Mouse (Mus musculus) stomach, postnatal 0 days (tissue): ENCODE data around the gene Trp53. TPM values are rescaled to one million over a fixed set of nuclear protein-coding genes. Genes with fewer than 3 reads are reported as not detected.

Experiments
- ATAC-seq: fragments of 200-750 bp; cut with Nextera tagmentation; 2 replicates; pipeline ENCODE4 v1.8.0; 2017; ENCODE audit not compliant: low FRiP score, low TSS enrichment
- DNase-seq: peaks from one replicate; pipeline ENCODE4 v3.0.0-alpha.2; 2016; ENCODE audit warnings: low spot score
- H3K27ac ChIP-seq: fragments of 300-500 bp; sonication (generic); replicated peaks from 2 replicates; pipeline ENCODE4 v1.5.1; 2014; ENCODE audit warnings: mild to moderate bottlenecking, control low read depth
- H3K27me3 ChIP-seq: fragments of 300-500 bp; sonication (generic); 2 replicates; pipeline ENCODE4 v1.6.1; 2014; ENCODE audit warnings: low read length; ENCODE audit not compliant: control insufficient read depth, insufficient read depth
- H3K36me3 ChIP-seq: fragments of 300-500 bp; sonication (generic); 2 replicates; pipeline ENCODE4 v1.6.1; 2014; ENCODE audit warnings: low read length, mixed read lengths; ENCODE audit not compliant: control insufficient read depth, insufficient read depth
- H3K4me1 ChIP-seq: fragments of 300-500 bp; sonication (generic); replicated peaks from 2 replicates; pipeline ENCODE4 v1.6.1; 2014; ENCODE audit warnings: antibody characterized with exemption; ENCODE audit not compliant: control insufficient read depth, insufficient read depth
- H3K4me2 ChIP-seq: fragments of 300-500 bp; sonication (generic); replicated peaks from 2 replicates; pipeline ENCODE4 v1.6.1; 2014; ENCODE audit warnings: low read depth, mild to moderate bottlenecking, control low read depth, moderate library complexity
- H3K4me3 ChIP-seq: fragments of 300-500 bp; sonication (generic); 2 replicates; pipeline ENCODE4 v1.5.1; 2014; ENCODE audit warnings: low read depth, low read length, control low read depth
- H3K9ac ChIP-seq: fragments of 300-500 bp; sonication (generic); 2 replicates; pipeline ENCODE4 v1.6.1; 2014; ENCODE audit warnings: mild to moderate bottlenecking, low read length, control low read depth, mixed read lengths
- H3K9me3 ChIP-seq: fragments of 300-500 bp; sonication (generic); 2 replicates; pipeline ENCODE4 v1.6.1; 2016; ENCODE audit warnings: low read length; ENCODE audit not compliant: control insufficient read depth
- CTCF ChIP-seq: IDR thresholded peaks from 2 replicates; pipeline ENCODE4 v1.5.1; 2016; ENCODE audit warnings: antibody characterized with exemption, low read depth, mild to moderate bottlenecking, moderate library complexity
- EP300 ChIP-seq: optimal IDR thresholded peaks from 2 replicates; pipeline ENCODE3; 2016; ENCODE audit warnings: antibody characterized with exemption
- WGBS: fragments of 180-500 bp; shearing (Covaris S2); extraction: QIAGEN DNeasy Blood & Tissue Kit; methylation state at CpG from one replicate; pipeline ENCODE4 v1.1.7; 2014; 5-methylcytosine and 5-hydroxymethylcytosine counted together
- polyA plus RNA-seq: library from polyadenylated mRNA; unstranded; fragments of >200 nt; fragmentation: Nextera tagmentation; extraction: Ambion mirVana; gene quantifications from 2 replicates; pipeline ENCODE4 v1.2.1, GENCODE M21; 2015

The Trp53 gene
- polyA plus RNA-seq, 1 experiment from 2014 or later = 45.0 TPM

DNA sequence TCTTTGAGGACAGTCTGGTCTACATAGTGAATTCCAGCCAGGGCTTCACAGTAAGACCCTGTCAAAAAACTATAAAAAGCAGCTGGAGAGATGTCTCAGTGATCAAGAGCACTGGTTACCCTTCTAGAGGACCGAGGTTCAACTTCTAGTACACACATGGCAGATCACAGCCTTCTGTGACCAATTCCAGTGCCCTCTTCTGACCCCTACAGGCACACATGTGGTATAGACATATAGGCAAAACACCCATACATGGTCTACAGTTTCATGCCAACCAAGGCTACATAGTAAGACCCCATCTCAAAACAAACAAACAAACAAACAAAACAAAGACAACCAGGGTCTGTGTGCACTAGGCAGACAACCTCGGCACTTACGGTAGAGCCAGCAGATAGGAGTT, 4.9 kb upstream of the Trp53 start:
- DNase-seq = no peak
- Histone ChIP-seq H3K36me3 (peaks cover 4% of the 10 kb centered on the region; the same call in 1 of the 2 replicates), H3K27me3 (no peaks in the 10 kb centered on the region), H3K4me1 (0 out of 2 replicates have a peak, but pooled peaks cover 8% of the 10 kb centered on the region), H3K4me3 (no peak overlapping the region), H3K9ac (no peak overlapping the region), H3K9me3 (no peaks in the 10 kb centered on the region), H3K27ac (no peak overlapping the region), H3K4me2 (no peak overlapping the region)
- TF ChIP-seq CTCF = peak; percentile 76
- TF ChIP-seq EP300 = no peak
- ATAC-seq = no peak
- WGBS = 60% methylated on average over 3 of the region's 3 CpGs

DNA sequence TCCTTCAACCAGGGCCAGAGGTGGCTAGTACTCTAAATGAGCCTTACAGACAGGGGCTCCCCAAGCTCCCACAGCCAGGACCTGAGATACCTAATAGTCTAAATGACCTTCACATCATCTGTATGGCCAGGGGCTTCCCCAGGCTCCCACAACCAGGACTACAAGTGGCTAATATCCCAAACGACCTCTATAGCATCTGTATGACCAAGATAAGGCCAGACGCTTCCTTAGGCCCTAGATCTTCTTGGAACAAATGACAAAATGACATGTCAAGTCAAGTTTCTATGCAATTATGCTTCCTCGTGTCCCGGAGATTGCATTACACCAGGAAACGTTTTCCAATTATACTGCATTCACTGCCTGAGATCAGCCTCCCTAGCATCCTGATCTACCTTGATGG, 3.9 kb upstream of the Trp53 start:
- no peak overlapping the region for H3K27ac ChIP-seq
- 53% methylated on average over 5 of the region's 5 CpGs for WGBS
- no peak for ATAC-seq
- 0 out of 2 replicates have a peak, but pooled peaks cover 8% of the 10 kb centered on the region for H3K4me1 ChIP-seq
- H3K9ac ChIP-seq = no peak overlapping the region
- H3K27me3 ChIP-seq = no peaks in the 10 kb centered on the region
- 0 out of 2 replicates have a peak, but pooled peaks cover 4% of the 10 kb centered on the region for H3K36me3 ChIP-seq
- no peak overlapping the region for H3K4me2 ChIP-seq
- no peak overlapping the region for H3K4me3 ChIP-seq
- H3K9me3 ChIP-seq = no peaks in the 10 kb centered on the region
- no peak for DNase-seq
- TF ChIP-seq EP300 = no peak
- TF ChIP-seq CTCF = no peak

DNA sequence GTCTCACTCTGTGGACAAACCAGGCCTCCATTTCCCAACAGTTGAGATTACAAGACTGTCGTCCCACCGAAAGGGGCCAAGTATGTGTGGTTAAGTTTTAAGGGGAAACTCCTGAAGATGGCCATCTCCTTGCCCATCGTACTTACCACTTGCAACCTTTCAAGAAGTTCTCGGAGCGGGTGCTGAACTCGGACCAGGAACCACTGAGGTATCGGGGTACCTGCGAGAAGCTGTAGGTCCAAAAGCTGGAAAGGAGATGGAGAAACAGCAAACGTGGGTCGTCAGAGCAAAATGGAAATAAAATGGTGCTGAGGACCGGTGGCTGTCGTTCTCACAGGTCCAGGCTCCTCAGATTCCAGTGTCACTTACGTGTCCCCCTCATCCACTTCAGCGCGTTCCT, 1.9 kb upstream of the Trp53 start:
- no peak for TF ChIP-seq EP300
- no peak for TF ChIP-seq CTCF
- Histone ChIP-seq H3K4me1 (0 out of 2 replicates have a peak, but pooled peaks cover 8% of the 10 kb centered on the region), H3K9ac (peak overlapping the region; percentile 74), H3K9me3 (no peaks in the 10 kb centered on the region), H3K36me3 (no peaks in the 10 kb centered on the region), H3K27me3 (no peaks in the 10 kb centered on the region), H3K4me2 (peak overlapping the region; percentile 93), H3K27ac (no peak overlapping the region; the same call in 1 of the 2 replicates), H3K4me3 (peak overlapping the region; percentile 48)
- ATAC-seq (no peak), DNase-seq (no peak)
- 11% methylated on average over 15 of the region's 15 CpGs for WGBS

DNA sequence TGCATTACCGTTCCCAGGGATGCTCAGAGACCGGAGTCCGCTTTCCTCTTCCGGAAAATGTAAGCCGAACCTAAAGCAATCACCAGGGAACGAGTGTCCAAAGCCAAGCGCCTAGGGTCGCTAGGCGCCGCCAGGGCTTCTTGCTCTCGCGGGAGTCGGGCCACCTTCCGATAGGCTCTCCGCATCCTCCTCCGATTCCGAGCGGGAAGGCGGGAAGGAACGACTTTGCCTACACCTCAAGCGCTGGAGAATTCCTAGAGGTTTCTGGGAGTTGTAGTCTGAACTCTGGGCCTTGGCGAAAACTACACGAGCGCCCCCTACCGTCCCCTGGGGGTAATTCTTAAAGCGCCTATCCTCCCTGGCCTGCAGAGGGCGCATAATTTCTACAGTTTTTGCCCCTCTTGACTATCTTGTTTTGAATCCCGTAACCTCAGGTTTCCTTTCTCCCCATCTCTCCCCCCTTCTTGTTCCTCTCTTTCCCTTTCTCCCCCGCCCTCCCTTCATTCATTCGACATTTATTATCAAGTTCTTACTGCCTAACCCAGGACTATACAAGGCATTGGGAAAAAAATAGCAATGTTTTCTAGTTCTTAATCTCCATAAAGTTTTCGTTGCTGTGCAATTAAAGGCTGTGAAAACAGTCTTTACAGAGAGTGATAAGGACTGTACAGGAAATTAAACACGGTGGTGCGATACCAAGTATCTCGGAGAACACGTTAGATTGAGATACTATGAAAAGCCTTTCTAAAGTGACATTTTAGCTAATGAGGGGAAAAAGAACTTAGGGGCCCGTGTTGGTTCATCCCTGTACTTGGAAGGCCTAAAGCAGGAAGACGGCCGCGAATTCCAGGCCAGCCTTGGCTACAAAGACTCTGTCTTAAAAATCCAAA, 786 bp upstream of the Trp53 start:
- WGBS = 1% methylated on average over 39 of the region's 39 CpGs
- peak overlapping the region; percentile 74 for H3K9ac ChIP-seq
- peak; percentile 91 for ATAC-seq
- peak; percentile 89 for TF ChIP-seq EP300
- peak; percentile 100 for TF ChIP-seq CTCF
- H3K4me3 ChIP-seq = peak overlapping the region; percentile 48
- DNase-seq = peak; percentile 97
- H3K9me3 ChIP-seq = no peaks in the 10 kb centered on the region
- H3K27me3 ChIP-seq = no peaks in the 10 kb centered on the region
- 0 out of 2 replicates have a peak, but pooled peaks cover 8% of the 10 kb centered on the region for H3K4me1 ChIP-seq
- H3K4me2 ChIP-seq = peak overlapping the region; percentile 93
- peak overlapping the region; percentile 96 for H3K27ac ChIP-seq
- H3K36me3 ChIP-seq = no peaks in the 10 kb centered on the region

GRCm38 (mm10) chr11:69580572-69581146, 500 bp downstream of the Trp53 start:
- Histone ChIP-seq H3K4me3 (peak overlapping the region; percentile 48), H3K27ac (peak overlapping the region; percentile 96), H3K4me2 (peak overlapping the region; percentile 66), H3K9me3 (no peaks in the 10 kb centered on the region), H3K9ac (peak overlapping the region; percentile 74), H3K4me1 (0 out of 2 replicates have a peak, but pooled peaks cover 8% of the 10 kb centered on the region), H3K36me3 (no peaks in the 10 kb centered on the region), H3K27me3 (no peaks in the 10 kb centered on the region)
- no peak for TF ChIP-seq EP300
- no peak for TF ChIP-seq CTCF
- under 1% methylated on average over 25 of the region's 25 CpGs for WGBS
- DNase-seq = no peak
- no peak for ATAC-seq
